Mouse (Mus musculus) heart, embryonic 16.5 days (tissue): ENCODE results near the gene Dzank1. TPM values are rescaled to one million over a fixed set of nuclear protein-coding genes. Genes with fewer than 3 reads are reported as not detected.

Experiments
- ATAC-seq: fragments of 200-750 bp; cut with Nextera tagmentation; replicated peaks from 2 replicates; pipeline ENCODE4 v1.8.0; 2017; ENCODE audit warnings: moderate number of reproducible peaks; ENCODE audit not compliant: insufficient read depth, low FRiP score; ENCODE audit errors: extremely low read depth
- H3K27ac ChIP-seq: fragments of 300-500 bp; sonication (generic); 2 replicates; pipeline ENCODE4 v1.5.1; 2014; ENCODE audit warnings: mild to moderate bottlenecking, low read length, control low read depth, moderate library complexity
- H3K27me3 ChIP-seq: fragments of 300-500 bp; sonication (generic); 2 replicates; pipeline ENCODE4 v1.6.1; 2014; ENCODE audit warnings: low read length, mixed read lengths; ENCODE audit not compliant: control insufficient read depth, insufficient read depth
- H3K36me3 ChIP-seq: fragments of 300-500 bp; sonication (generic); 2 replicates; pipeline ENCODE4 v1.6.1; 2014; ENCODE audit not compliant: control insufficient read depth, insufficient read depth
- H3K4me1 ChIP-seq: fragments of 300-500 bp; sonication (generic); 2 replicates; pipeline ENCODE4 v1.6.1; 2014; ENCODE audit warnings: low read length, mixed read lengths; ENCODE audit not compliant: control insufficient read depth, insufficient read depth
- H3K4me2 ChIP-seq: fragments of 300-500 bp; sonication (generic); 2 replicates; pipeline ENCODE4 v1.6.1; 2014; ENCODE audit warnings: low read depth, mild to moderate bottlenecking, control low read depth, low read length
- H3K4me3 ChIP-seq: fragments of 300-500 bp; sonication (generic); 2 replicates; pipeline ENCODE4 v1.5.1; 2014; ENCODE audit warnings: mild to moderate bottlenecking, control low read depth, low read length
- H3K9ac ChIP-seq: fragments of 300-500 bp; sonication (generic); 2 replicates; pipeline ENCODE4 v1.6.1; 2014; ENCODE audit warnings: low read length, control low read depth
- H3K9me3 ChIP-seq: fragments of 300-500 bp; sonication (generic); replicated peaks from 2 replicates; pipeline ENCODE4 v1.6.1; 2016; ENCODE audit warnings: low read length; ENCODE audit not compliant: control insufficient read depth
- WGBS: fragments of 180-500 bp; shearing (Covaris S2); extraction: QIAGEN DNeasy Blood & Tissue Kit; methylation state at CpG from one replicate; pipeline ENCODE4 v1.1.7; 2014; 5-methylcytosine and 5-hydroxymethylcytosine counted together
- polyA plus RNA-seq: library from polyadenylated mRNA; unstranded; fragments of >200 nt; fragmentation: Nextera tagmentation; extraction: Ambion mirVana; gene quantifications from 2 replicates; pipeline ENCODE4 v1.2.1, GENCODE M21; 2015

Dzank1 gene
- polyA plus RNA-seq, 1 experiment from 2014 or later, result 0.60 TPM

- peak; percentile 94 for ATAC-seq
- Histone ChIP-seq H3K36me3 (peaks cover 16% of the 10 kb centered on the region), H3K9me3 (no peaks in the 10 kb centered on the region), H3K27ac (peak overlapping the region; percentile 93), H3K4me3 (no peak overlapping the region), H3K4me2 (peak overlapping the region; percentile 36; the same call in 1 of the 2 replicates), H3K27me3 (no peaks in the 10 kb centered on the region), H3K4me1 (peaks cover 33% of the 10 kb centered on the region), H3K9ac (no peak overlapping the region)
- 44% methylated on average over 6 of the region's 6 CpGs for WGBS
Measured at GRCm38 (mm10) chr2:144544630-144545029, 17.4 kb upstream of the Dzank1 start.

- H3K9me3 ChIP-seq, result no peaks in the 10 kb centered on the region
- no peaks in the 10 kb centered on the region for H3K27me3 ChIP-seq
- H3K36me3 ChIP-seq, result peaks cover 26% of the 10 kb centered on the region
- no peak overlapping the region for H3K4me3 ChIP-seq
- WGBS, result 62% methylated on average over 6 of the region's 6 CpGs
- H3K27ac ChIP-seq, result peak overlapping the region; percentile 93
- peaks cover 33% of the 10 kb centered on the region for H3K4me1 ChIP-seq
- H3K4me2 ChIP-seq, result no peak overlapping the region
- peak; percentile 24 for ATAC-seq
- H3K9ac ChIP-seq, result no peak overlapping the region
Measured at GRCm38 (mm10) chr2:144543670-144544069, 16.5 kb upstream of the Dzank1 start.

- ATAC-seq, result no peak
- Histone ChIP-seq H3K9me3 (no peaks in the 10 kb centered on the region), H3K4me3 (no peak overlapping the region), H3K27me3 (no peaks in the 10 kb centered on the region), H3K4me2 (no peak overlapping the region), H3K36me3 (peaks cover 43% of the 10 kb centered on the region), H3K27ac (no peak overlapping the region), H3K9ac (no peak overlapping the region), H3K4me1 (peaks cover 26% of the 10 kb centered on the region)
- WGBS, result 83% methylated on average over 4 of the region's 4 CpGs
Measured at GRCm38 (mm10) chr2:144541246-144541645, 14.0 kb upstream of the Dzank1 start.

- Histone ChIP-seq H3K9me3 (peaks cover 6% of the 10 kb centered on the region; the same call in 1 of the 2 replicates), H3K36me3 (peaks cover 76% of the 10 kb centered on the region)
- 94% methylated on average over 7 of the region's 7 CpGs for WGBS
Measured at GRCm38 (mm10) chr2:144537123-144537522, 9.9 kb upstream of the Dzank1 start.

GRCm38 (mm10) chr2:144527821-144528174 lies 584 bp upstream of the Dzank1 start:
- WGBS, result under 1% methylated on average over 25 of the region's 25 CpGs
- peak; percentile 29 for ATAC-seq
- Histone ChIP-seq H3K4me1 (peaks cover 13% of the 10 kb centered on the region), H3K27ac (peak overlapping the region; percentile 92), H3K4me3 (peak overlapping the region; percentile 98), H3K9me3 (no peaks in the 10 kb centered on the region), H3K4me2 (peak overlapping the region; percentile 97), H3K9ac (peak overlapping the region; percentile 96), H3K36me3 (peaks cover 11% of the 10 kb centered on the region), H3K27me3 (no peaks in the 10 kb centered on the region)

More at GRCm38 (mm10) chr2:144537123-144537522, 9.9 kb upstream of the Dzank1 start:
- H3K4me3 ChIP-seq, result no peak overlapping the region
- H3K9ac ChIP-seq, result no peak overlapping the region
- no peaks in the 10 kb centered on the region for H3K27me3 ChIP-seq
- H3K4me1 ChIP-seq, result no peaks in the 10 kb centered on the region
- H3K4me2 ChIP-seq, result no peak overlapping the region
- H3K27ac ChIP-seq, result no peak overlapping the region
- ATAC-seq, result no peak

GRCm38 (mm10) chr2:144525856-144526255 lies 1.4 kb downstream of the Dzank1 start:
- H3K9me3 ChIP-seq, result no peaks in the 10 kb centered on the region
- no peaks in the 10 kb centered on the region for H3K27me3 ChIP-seq
- no peak overlapping the region for H3K27ac ChIP-seq
- H3K36me3 ChIP-seq, result peaks cover 3% of the 10 kb centered on the region
- peaks cover 13% of the 10 kb centered on the region for H3K4me1 ChIP-seq
- no peak overlapping the region for H3K4me3 ChIP-seq
- no peak overlapping the region for H3K4me2 ChIP-seq
- 51% methylated on average over 10 of the region's 10 CpGs for WGBS
- H3K9ac ChIP-seq, result no peak overlapping the region
- no peak for ATAC-seq

GRCm38 (mm10) chr2:144519772-144520171 lies 7.4 kb downstream of the Dzank1 start:
- Histone ChIP-seq H3K9ac (no peak overlapping the region), H3K4me2 (no peak overlapping the region), H3K4me1 (no peaks in the 10 kb centered on the region), H3K4me3 (no peak overlapping the region), H3K36me3 (no peaks in the 10 kb centered on the region), H3K27ac (no peak overlapping the region), H3K27me3 (no peaks in the 10 kb centered on the region), H3K9me3 (no peaks in the 10 kb centered on the region)
- ATAC-seq, result no peak
- WGBS, result 68% methylated on average over 3 of the region's 3 CpGs

- H3K4me1 ChIP-seq, result no peaks in the 10 kb centered on the region
- H3K9ac ChIP-seq, result no peak overlapping the region
- H3K36me3 ChIP-seq, result no peaks in the 10 kb centered on the region
- no peak overlapping the region for H3K27ac ChIP-seq
- 78% methylated on average over 3 of the region's 3 CpGs for WGBS
- no peaks in the 10 kb centered on the region for H3K27me3 ChIP-seq
- ATAC-seq, result no peak
- H3K4me3 ChIP-seq, result no peak overlapping the region
- no peak overlapping the region for H3K4me2 ChIP-seq
- H3K9me3 ChIP-seq, result no peaks in the 10 kb centered on the region
Measured at GRCm38 (mm10) chr2:144514619-144515018, 12.6 kb downstream of the Dzank1 start.

GRCm38 (mm10) chr2:144502134-144502533 lies 25.1 kb downstream of the Dzank1 start:
- Histone ChIP-seq H3K4me1 (no peaks in the 10 kb centered on the region), H3K9ac (no peak overlapping the region), H3K27ac (no peak overlapping the region), H3K27me3 (no peaks in the 10 kb centered on the region), H3K4me3 (no peak overlapping the region), H3K36me3 (no peaks in the 10 kb centered on the region), H3K9me3 (no peaks in the 10 kb centered on the region), H3K4me2 (no peak overlapping the region)
- no peak for ATAC-seq
- 76% methylated on average over 6 of the region's 6 CpGs for WGBS
